Mouse (Mus musculus) liver, postnatal 0 days (tissue): Measurements from ENCODE around the gene Fat4. TPM values are rescaled to one million over a fixed set of nuclear protein-coding genes. Genes with fewer than 3 reads are reported as not detected.

Experiments used
- ATAC-seq: fragments of 200-750 bp; cut with Nextera tagmentation; 2 replicates; pipeline ENCODE4 v1.8.0; 2017; ENCODE audit warnings: mild to moderate bottlenecking, moderate library complexity
- DNase-seq: peaks from one replicate; pipeline ENCODE4 v3.0.0-alpha.2; 2016
- H3K27ac ChIP-seq: fragments of 300-500 bp; sonication (generic); 2 replicates; pipeline ENCODE4 v1.5.1; 2014; ENCODE audit warnings: antibody characterized with exemption, moderate library complexity, mild to moderate bottlenecking, low read depth
- H3K27me3 ChIP-seq: fragments of 300-500 bp; sonication (generic); 2 replicates; pipeline ENCODE4 v1.6.1; 2014; ENCODE audit warnings: low read length, control low read depth, mixed read lengths; ENCODE audit not compliant: insufficient read depth
- H3K36me3 ChIP-seq: fragments of 300-500 bp; sonication (generic); replicated peaks from 2 replicates; pipeline ENCODE4 v1.6.1; 2014; ENCODE audit warnings: mild to moderate bottlenecking, control low read depth, low read length, moderate library complexity, mixed read lengths; ENCODE audit not compliant: insufficient read depth
- H3K4me1 ChIP-seq: fragments of 300-500 bp; sonication (generic); 2 replicates; pipeline ENCODE4 v1.6.1; 2014; ENCODE audit warnings: antibody characterized with exemption, mild to moderate bottlenecking, control low read depth; ENCODE audit not compliant: insufficient read depth
- H3K4me2 ChIP-seq: fragments of 300-500 bp; sonication (generic); 2 replicates; pipeline ENCODE4 v1.6.1; 2014; ENCODE audit warnings: low read depth, mild to moderate bottlenecking, low read length, moderate library complexity, mixed read lengths
- H3K4me3 ChIP-seq: fragments of 300-500 bp; sonication (generic); 2 replicates; pipeline ENCODE4 v1.5.1; 2014; ENCODE audit warnings: low read depth, low read length
- H3K9ac ChIP-seq: fragments of 300-500 bp; sonication (generic); replicated peaks from 2 replicates; pipeline ENCODE4 v1.6.1; 2014; ENCODE audit warnings: mild to moderate bottlenecking, moderate library complexity
- H3K9me3 ChIP-seq: fragments of 300-500 bp; sonication (generic); 2 replicates; pipeline ENCODE4 v1.6.1; 2016; ENCODE audit warnings: mild to moderate bottlenecking, control low read depth, low read length, mixed read lengths
- CTCF ChIP-seq: sonication (generic); IDR thresholded peaks from 2 replicates; pipeline ENCODE4 v1.5.1; 2016; ENCODE audit warnings: antibody characterized with exemption, low read depth
- EP300 ChIP-seq: IDR thresholded peaks from 2 replicates; pipeline ENCODE4 v1.6.1; 2016; ENCODE audit warnings: antibody characterized with exemption, low read depth, mild to moderate bottlenecking
- WGBS: fragments of 180-500 bp; shearing (Covaris S2); extraction: QIAGEN DNeasy Blood & Tissue Kit; methylation state at CpG from one replicate; pipeline ENCODE4 v1.1.7; 2014; ENCODE audit not compliant: insufficient replicate concordance; 5-methylcytosine and 5-hydroxymethylcytosine counted together
- polyA plus RNA-seq: library from polyadenylated mRNA; unstranded; fragments of >200 nt; fragmentation: Nextera tagmentation; extraction: Ambion mirVana; gene quantifications from 2 replicates; pipeline ENCODE4 v1.2.1, GENCODE M21; 2015

The Fat4 gene
- polyA plus RNA-seq, 1 experiment from 2014 or later = 0.26 TPM

DNA sequence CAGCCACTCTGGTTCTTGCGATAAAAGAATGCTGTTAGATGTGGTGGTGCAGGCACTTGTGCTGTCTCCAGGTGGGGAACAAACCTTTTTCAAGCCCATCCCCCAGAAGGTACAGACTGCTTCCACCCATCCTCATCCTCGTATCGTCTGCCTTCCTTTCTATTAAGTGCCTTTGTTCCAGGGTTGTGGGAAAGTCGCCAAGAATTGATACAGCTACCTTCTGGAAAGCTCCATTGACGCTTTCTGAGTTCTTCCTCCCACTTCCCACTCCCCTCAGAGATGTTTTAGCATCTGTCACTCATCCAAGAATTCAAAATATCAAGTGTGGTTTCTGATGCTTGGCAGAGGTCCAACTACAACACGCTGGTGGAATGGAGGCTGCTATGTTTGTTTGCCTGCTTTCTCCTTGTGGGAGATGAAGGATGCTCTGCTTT lies 6.1 kb downstream of the Fat4 start:
- DNase-seq (no peak), ATAC-seq (no peak)
- H3K4me1 ChIP-seq = peaks cover 3% of the 10 kb centered on the region; the same call in 1 of the 2 replicates
- no peak overlapping the region for H3K9ac ChIP-seq
- no peak overlapping the region for H3K4me2 ChIP-seq
- no peak overlapping the region for H3K4me3 ChIP-seq
- no peaks in the 10 kb centered on the region for H3K36me3 ChIP-seq
- H3K9me3 ChIP-seq = no peaks in the 10 kb centered on the region
- peaks cover 11% of the 10 kb centered on the region for H3K27me3 ChIP-seq
- H3K27ac ChIP-seq = no peak overlapping the region
- 45% methylated on average over 6 of the region's 6 CpGs for WGBS
- TF ChIP-seq EP300 (no peak), CTCF (no peak)

DNA sequence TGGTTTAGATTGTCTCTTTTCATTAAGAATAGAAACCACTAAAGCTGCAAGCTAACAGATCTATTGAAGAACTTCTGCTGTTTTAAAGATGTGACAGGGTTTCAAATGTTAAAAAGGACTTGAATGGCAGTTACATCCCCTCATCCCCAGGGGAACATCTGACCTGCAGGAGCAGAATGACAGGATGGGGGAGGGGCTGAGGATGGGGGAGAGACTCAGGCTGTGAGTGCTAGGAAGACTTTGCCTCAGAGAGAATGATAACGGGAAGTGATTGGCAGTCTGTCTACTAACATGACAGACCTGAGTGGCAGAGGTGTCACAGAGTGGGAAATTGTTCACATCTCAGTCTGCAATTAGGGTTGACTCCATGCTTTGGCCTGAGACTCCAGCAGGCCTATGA lies 14.1 kb downstream of the Fat4 start:
- no peak overlapping the region for H3K4me2 ChIP-seq
- WGBS = 19% methylated on average over 1 of the region's 1 CpGs
- H3K4me3 ChIP-seq = no peak overlapping the region
- H3K36me3 ChIP-seq = no peaks in the 10 kb centered on the region
- no peaks in the 10 kb centered on the region for H3K9me3 ChIP-seq
- no peaks in the 10 kb centered on the region for H3K27me3 ChIP-seq
- H3K9ac ChIP-seq = no peak overlapping the region
- no peak overlapping the region for H3K27ac ChIP-seq
- H3K4me1 ChIP-seq = no peaks in the 10 kb centered on the region
- ATAC-seq (no peak), DNase-seq (no peak)
- TF ChIP-seq CTCF (no peak), EP300 (no peak)

DNA sequence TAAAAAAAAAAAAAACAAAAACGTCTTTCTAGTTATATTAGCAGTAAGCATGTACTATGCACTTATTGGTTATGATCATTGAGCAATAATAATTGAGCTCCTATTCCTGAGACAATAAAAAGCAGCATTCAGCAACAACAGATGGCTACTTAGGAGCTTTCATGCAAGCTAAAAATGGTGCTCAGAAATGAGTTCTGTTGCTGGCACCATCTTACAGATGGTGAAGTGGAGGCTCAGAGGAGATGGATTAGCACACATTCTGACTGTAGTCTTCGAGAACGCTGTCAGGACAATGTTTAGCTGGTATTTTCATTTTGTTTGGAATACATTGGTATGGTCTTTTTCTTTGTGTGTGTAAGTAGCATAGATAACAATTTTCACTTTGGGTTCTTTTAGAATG lies 20.1 kb downstream of the Fat4 start:
- DNase-seq (no peak), ATAC-seq (no peak)
- no peaks in the 10 kb centered on the region for H3K9me3 ChIP-seq
- H3K4me2 ChIP-seq = no peak overlapping the region
- 69% methylated on average over 3 of the region's 3 CpGs for WGBS
- H3K4me3 ChIP-seq = no peak overlapping the region
- no peak overlapping the region for H3K27ac ChIP-seq
- no peak for TF ChIP-seq EP300
- TF ChIP-seq CTCF = no peak
- no peaks in the 10 kb centered on the region for H3K36me3 ChIP-seq
- no peaks in the 10 kb centered on the region for H3K4me1 ChIP-seq
- H3K9ac ChIP-seq = no peak overlapping the region
- H3K27me3 ChIP-seq = no peaks in the 10 kb centered on the region

DNA sequence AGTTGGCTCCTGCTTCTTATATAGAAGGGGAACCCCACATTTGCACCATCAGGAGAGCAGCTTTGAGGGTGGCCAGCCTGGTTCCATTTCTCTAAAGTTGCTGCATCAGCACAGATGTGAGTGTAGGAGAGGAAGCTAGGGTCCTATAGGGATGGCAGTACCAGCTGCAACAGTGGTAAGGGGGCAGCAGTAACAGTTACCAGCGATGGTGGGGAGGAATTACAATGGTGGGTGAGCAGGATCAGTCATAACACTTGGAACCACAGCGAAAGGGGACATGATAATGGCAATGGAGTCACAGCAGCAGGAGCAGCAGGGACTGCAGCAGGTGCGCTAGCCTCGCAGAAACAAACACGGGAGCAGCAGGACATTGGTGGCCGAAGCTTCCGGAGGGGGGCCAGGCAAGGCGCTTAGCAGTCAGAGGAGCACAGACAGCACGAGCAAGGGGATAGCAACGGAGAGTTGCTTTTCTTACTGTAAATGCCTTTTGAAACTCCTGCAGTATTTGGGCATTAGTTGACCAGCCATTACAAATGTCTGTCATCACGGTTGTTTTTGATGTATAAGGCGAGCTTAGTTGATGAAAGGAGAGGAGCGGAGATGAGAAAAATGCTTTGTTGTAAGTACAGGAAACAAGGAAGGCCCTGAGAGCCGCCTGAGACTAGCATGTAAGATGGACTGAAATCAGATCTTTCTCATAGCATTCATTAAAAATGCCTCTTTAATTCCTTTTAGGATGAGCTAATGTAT lies 21.1 kb downstream of the Fat4 start:
- Histone ChIP-seq H3K27ac (no peak overlapping the region), H3K4me3 (no peak overlapping the region), H3K9ac (no peak overlapping the region), H3K27me3 (no peaks in the 10 kb centered on the region), H3K9me3 (no peaks in the 10 kb centered on the region), H3K36me3 (no peaks in the 10 kb centered on the region), H3K4me2 (no peak overlapping the region), H3K4me1 (no peaks in the 10 kb centered on the region)
- TF ChIP-seq EP300 = no peak
- TF ChIP-seq CTCF = no peak
- 38% methylated on average over 14 of the region's 14 CpGs for WGBS
- no peak for ATAC-seq
- no peak for DNase-seq

DNA sequence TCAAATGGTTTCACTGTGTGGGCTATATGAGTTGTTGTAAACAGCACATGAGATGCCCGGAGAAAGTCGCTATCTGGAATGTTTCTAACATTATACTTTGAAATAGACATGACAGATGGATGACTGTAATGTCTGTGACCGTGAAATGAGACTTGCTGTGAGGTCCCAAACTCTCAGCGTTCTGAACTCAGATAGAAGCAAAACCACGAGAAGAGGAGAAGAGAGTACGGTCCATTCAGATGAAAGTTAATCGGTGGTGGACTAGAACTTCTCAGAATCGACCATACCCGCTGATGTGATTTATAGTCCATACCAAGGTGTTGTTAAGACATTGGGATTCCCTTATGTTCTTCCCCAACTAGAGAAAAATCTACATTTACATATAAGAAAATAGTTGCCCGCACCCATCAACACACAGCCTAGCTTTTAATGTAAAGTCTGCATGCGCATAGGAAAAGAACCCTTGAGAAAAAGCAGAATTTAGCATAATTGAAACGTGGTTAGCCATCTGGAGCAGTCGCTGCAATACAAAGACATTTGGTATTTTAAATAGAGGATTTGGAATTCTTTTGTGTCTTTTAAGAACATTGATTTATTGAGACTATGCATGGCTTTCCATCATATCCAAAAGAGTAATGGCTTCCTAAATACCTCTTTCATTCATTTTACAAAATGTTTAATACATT lies 21.8 kb downstream of the Fat4 start:
- WGBS = 78% methylated on average over 13 of the region's 13 CpGs
- TF ChIP-seq CTCF (no peak), EP300 (no peak)
- ATAC-seq = no peak

GRCm38 (mm10) chr3:38912768-38913487 lies 26.2 kb downstream of the Fat4 start:
- Histone ChIP-seq H3K4me2 (no peak overlapping the region), H3K4me1 (no peaks in the 10 kb centered on the region), H3K9ac (no peak overlapping the region), H3K4me3 (no peak overlapping the region), H3K36me3 (no peaks in the 10 kb centered on the region), H3K9me3 (no peaks in the 10 kb centered on the region), H3K27me3 (no peaks in the 10 kb centered on the region), H3K27ac (no peak overlapping the region)
- ATAC-seq (no peak), DNase-seq (no peak)
- TF ChIP-seq CTCF (no peak), EP300 (no peak)
- WGBS = 75% methylated on average over 5 of the region's 5 CpGs

More for the DNA sequence above, 21.8 kb downstream of the Fat4 start:
- Histone ChIP-seq H3K36me3 (no peaks in the 10 kb centered on the region), H3K27ac (no peak overlapping the region), H3K27me3 (no peaks in the 10 kb centered on the region), H3K4me2 (no peak overlapping the region), H3K9me3 (no peaks in the 10 kb centered on the region), H3K4me3 (no peak overlapping the region), H3K4me1 (no peaks in the 10 kb centered on the region), H3K9ac (no peak overlapping the region)
- no peak for DNase-seq
